Mouse (Mus musculus) heart, embryonic 16.5 days (tissue): ENCODE measurements around the gene Grid2ip. TPM values are rescaled to one million over a fixed set of nuclear protein-coding genes. Genes with fewer than 3 reads are reported as not detected.
A peak's percentile ranks its signal among the peaks of the same experiment; 100 is the strongest.

Experiments
- ATAC-seq: fragments of 200-750 bp; cut with Nextera tagmentation; replicated peaks from 2 replicates; pipeline ENCODE4 v1.8.0; 2017; ENCODE audit warnings: moderate number of reproducible peaks; ENCODE audit not compliant: insufficient read depth, low FRiP score; ENCODE audit errors: extremely low read depth
- H3K27ac ChIP-seq: fragments of 300-500 bp; sonication (generic); 2 replicates; pipeline ENCODE4 v1.5.1; 2014; ENCODE audit warnings: mild to moderate bottlenecking, low read length, control low read depth, moderate library complexity
- H3K27me3 ChIP-seq: fragments of 300-500 bp; sonication (generic); 2 replicates; pipeline ENCODE4 v1.6.1; 2014; ENCODE audit warnings: low read length, mixed read lengths; ENCODE audit not compliant: control insufficient read depth, insufficient read depth
- H3K36me3 ChIP-seq: fragments of 300-500 bp; sonication (generic); 2 replicates; pipeline ENCODE4 v1.6.1; 2014; ENCODE audit not compliant: control insufficient read depth, insufficient read depth
- H3K4me1 ChIP-seq: fragments of 300-500 bp; sonication (generic); 2 replicates; pipeline ENCODE4 v1.6.1; 2014; ENCODE audit warnings: low read length, mixed read lengths; ENCODE audit not compliant: control insufficient read depth, insufficient read depth
- H3K4me2 ChIP-seq: fragments of 300-500 bp; sonication (generic); 2 replicates; pipeline ENCODE4 v1.6.1; 2014; ENCODE audit warnings: low read depth, mild to moderate bottlenecking, control low read depth, low read length
- H3K4me3 ChIP-seq: fragments of 300-500 bp; sonication (generic); 2 replicates; pipeline ENCODE4 v1.5.1; 2014; ENCODE audit warnings: mild to moderate bottlenecking, control low read depth, low read length
- H3K9ac ChIP-seq: fragments of 300-500 bp; sonication (generic); 2 replicates; pipeline ENCODE4 v1.6.1; 2014; ENCODE audit warnings: low read length, control low read depth
- H3K9me3 ChIP-seq: fragments of 300-500 bp; sonication (generic); replicated peaks from 2 replicates; pipeline ENCODE4 v1.6.1; 2016; ENCODE audit warnings: low read length; ENCODE audit not compliant: control insufficient read depth
- WGBS: fragments of 180-500 bp; shearing (Covaris S2); extraction: QIAGEN DNeasy Blood & Tissue Kit; methylation state at CpG from one replicate; pipeline ENCODE4 v1.1.7; 2014; 5-methylcytosine and 5-hydroxymethylcytosine counted together
- polyA plus RNA-seq: library from polyadenylated mRNA; unstranded; fragments of >200 nt; fragmentation: Nextera tagmentation; extraction: Ambion mirVana; gene quantifications from 2 replicates; pipeline ENCODE4 v1.2.1, GENCODE M21; 2015

Grid2ip gene
- 0.08 TPM in 1 of 2 replicates, not detected in the other for polyA plus RNA-seq

- H3K27ac ChIP-seq: no peak within 1 kb of the TSS
- peaks cover 4% of the 10 kb centered on the region; the same call in 1 of the 2 replicates for H3K4me1 ChIP-seq
- H3K36me3 ChIP-seq: no peaks in the 10 kb centered on the region
- peaks cover 3% of the 10 kb centered on the region; the same call in 1 of the 2 replicates for H3K9me3 ChIP-seq
- no peak for ATAC-seq
- peak within 1 kb of the TSS; percentile 26 for H3K4me3 ChIP-seq
- H3K4me2 ChIP-seq: peak within 1 kb of the TSS; percentile 39; the same call in 1 of the 2 replicates
- no peak within 1 kb of the TSS for H3K9ac ChIP-seq
- peaks cover 21% of the 10 kb centered on the region for H3K27me3 ChIP-seq
- WGBS: 16% methylated on average over 17 of the region's 17 CpGs
These were observed at the start of gene Grid2ip for GRCm38 (mm10) chr5:143356686-143357388. Gene Grid2ip (plus strand): TSS chr5:143357338.

GRCm38 (mm10) chr5:143308825-143309224, 48.3 kb upstream of the Grid2ip start:
- Histone ChIP-seq H3K9ac (no peak overlapping the region), H3K4me2 (no peak overlapping the region), H3K27ac (peak overlapping the region; percentile 73), H3K4me3 (no peak overlapping the region), H3K9me3 (no peaks in the 10 kb centered on the region), H3K36me3 (peaks cover 51% of the 10 kb centered on the region), H3K27me3 (no peaks in the 10 kb centered on the region), H3K4me1 (peaks cover 13% of the 10 kb centered on the region)
- WGBS: 62% methylated on average over 5 of the region's 5 CpGs
- 0 out of 2 replicates have a peak, but pooled peaks have one; percentile 66 for ATAC-seq

DNA sequence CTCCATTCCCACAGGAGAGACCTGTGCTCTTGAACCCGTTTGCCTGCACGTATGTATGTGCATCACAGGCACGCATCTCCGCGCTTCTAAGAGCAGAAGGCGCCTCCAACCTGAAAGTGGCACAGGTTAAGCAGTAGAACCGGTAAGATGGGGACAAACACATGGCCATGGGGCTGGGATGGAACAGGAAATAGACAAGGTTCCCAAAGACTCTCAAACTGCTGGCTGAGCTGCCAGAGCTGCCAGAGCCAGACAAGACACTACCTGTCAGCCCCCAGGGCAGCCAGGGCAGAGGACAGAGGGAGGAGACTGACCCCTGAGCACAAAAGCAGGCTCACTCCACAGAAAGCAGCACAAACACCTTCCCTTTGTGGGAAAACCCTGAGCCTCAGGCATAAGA, 47.2 kb upstream of the Grid2ip start:
- no peaks in the 10 kb centered on the region for H3K27me3 ChIP-seq
- no peak for ATAC-seq
- H3K27ac ChIP-seq: no peak overlapping the region
- H3K36me3 ChIP-seq: peaks cover 51% of the 10 kb centered on the region
- H3K9me3 ChIP-seq: no peaks in the 10 kb centered on the region
- H3K4me3 ChIP-seq: no peak overlapping the region
- peaks cover 18% of the 10 kb centered on the region for H3K4me1 ChIP-seq
- no peak overlapping the region for H3K4me2 ChIP-seq
- 95% methylated on average over 7 of the region's 7 CpGs for WGBS
- no peak overlapping the region for H3K9ac ChIP-seq

DNA sequence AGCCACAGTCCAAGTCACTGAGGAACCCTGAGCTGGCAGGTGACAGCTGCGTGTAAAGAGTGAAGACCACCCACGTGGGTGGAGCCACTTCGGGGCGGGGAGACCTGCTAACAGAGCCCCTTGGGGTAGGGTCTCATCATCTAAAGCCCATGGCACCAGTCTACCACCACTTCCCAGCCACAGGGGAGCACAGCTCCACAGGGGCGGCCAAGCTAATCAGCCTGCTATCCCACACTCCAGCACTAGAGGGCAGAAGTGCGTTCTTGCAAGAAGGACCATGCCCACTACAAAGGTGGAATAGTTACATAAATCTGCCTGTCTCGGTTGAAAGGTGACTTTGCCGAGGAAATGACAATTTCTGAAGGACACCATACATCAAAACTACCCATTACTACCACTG, 45.3 kb upstream of the Grid2ip start:
- Histone ChIP-seq H3K4me1 (peaks cover 21% of the 10 kb centered on the region), H3K27me3 (no peaks in the 10 kb centered on the region), H3K4me3 (no peak overlapping the region), H3K9me3 (no peaks in the 10 kb centered on the region), H3K9ac (no peak overlapping the region), H3K36me3 (peaks cover 41% of the 10 kb centered on the region), H3K4me2 (no peak overlapping the region), H3K27ac (no peak overlapping the region)
- ATAC-seq: no peak
- WGBS: 61% methylated on average over 8 of the region's 8 CpGs

- Histone ChIP-seq H3K36me3 (peaks cover 40% of the 10 kb centered on the region), H3K27ac (peak overlapping the region; percentile 88; the same call in 1 of the 2 replicates), H3K9me3 (no peaks in the 10 kb centered on the region), H3K4me1 (peaks cover 16% of the 10 kb centered on the region), H3K27me3 (no peaks in the 10 kb centered on the region), H3K4me3 (peak overlapping the region; percentile 73), H3K9ac (peak overlapping the region; percentile 87), H3K4me2 (peak overlapping the region; percentile 78)
- ATAC-seq: no peak
- under 1% methylated on average over 16 of the region's 16 CpGs for WGBS
These were observed 42.9 kb upstream of the Grid2ip start for GRCm38 (mm10) chr5:143314183-143314729.

- Histone ChIP-seq H3K27ac (peak within 1 kb of the TSS; percentile 88), H3K9me3 (no peaks in the 10 kb centered on the region), H3K4me1 (peaks cover 16% of the 10 kb centered on the region), H3K9ac (peak within 1 kb of the TSS; percentile 87), H3K36me3 (peaks cover 41% of the 10 kb centered on the region), H3K4me2 (peak within 1 kb of the TSS; percentile 78), H3K4me3 (peak within 1 kb of the TSS; percentile 73), H3K27me3 (no peaks in the 10 kb centered on the region)
- under 1% methylated on average over 93 of the region's 101 CpGs for WGBS
- peak; percentile 87 for ATAC-seq
These were observed 42.2 kb upstream of the Grid2ip start, which contains the start of gene E130309D02Rik for GRCm38 (mm10) chr5:143314730-143315513. Gene E130309D02Rik (minus strand): TSS chr5:143315360.

GRCm38 (mm10) chr5:143315514-143315888, 41.6 kb upstream of the Grid2ip start:
- Histone ChIP-seq H3K9ac (peak overlapping the region; percentile 87), H3K36me3 (peaks cover 38% of the 10 kb centered on the region), H3K4me1 (peaks cover 16% of the 10 kb centered on the region), H3K4me3 (peak overlapping the region; percentile 73), H3K9me3 (no peaks in the 10 kb centered on the region), H3K4me2 (peak overlapping the region; percentile 63), H3K27me3 (no peaks in the 10 kb centered on the region), H3K27ac (no peak overlapping the region)
- 0 out of 2 replicates have a peak, but pooled peaks have one; percentile 5 for ATAC-seq
- 15% methylated on average over 8 of the region's 8 CpGs for WGBS

- WGBS: 83% methylated on average over 5 of the region's 5 CpGs
- no peaks in the 10 kb centered on the region for H3K27me3 ChIP-seq
- H3K4me1 ChIP-seq: peaks cover 16% of the 10 kb centered on the region
- no peak overlapping the region for H3K4me3 ChIP-seq
- H3K9me3 ChIP-seq: no peaks in the 10 kb centered on the region
- H3K4me2 ChIP-seq: no peak overlapping the region
- no peak overlapping the region for H3K27ac ChIP-seq
- no peak for ATAC-seq
- peaks cover 34% of the 10 kb centered on the region for H3K36me3 ChIP-seq
- H3K9ac ChIP-seq: no peak overlapping the region
These were observed 40.4 kb upstream of the Grid2ip start for GRCm38 (mm10) chr5:143316605-143317287.
